15 mouse cellular contexts compared by ENCODE assay signal in genomic region chr3:40487381-40487780, GRCm38 (mm10). TPM values are rescaled to one million over a fixed set of nuclear protein-coding genes. Genes with fewer than 3 reads are reported as not detected.
DNase-seq lines count a peak whose midpoint lies in the region.
"Had no signal": no experiment of that assay in that cellular context is flagged by ENCODE, and none has a peak within 500 bp of the region (broad histone marks: within the 10 kb centered on the region; RNA-seq: fewer than 3 reads in every experiment).

No protein-coding gene starts in this region.

- DNase-seq in heart, adult 11 months: peak; percentile 44
- DNase-seq in heart, postnatal 36 days: no peak
- peak; percentile 91 for DNase-seq in R1 (ENCODE audit: low read depth, low spot score)
- no peak for DNase-seq in kidney, adult 11 months
- DNase-seq in spleen, postnatal 36 days (ENCODE audit: low spot score in 2 of 2): no peak
- DNase-seq: adrenal gland, adult 2 months; adrenal gland, postnatal 10 days; adrenal gland, postnatal 25 days; cerebellum, adult 11 months; cerebellum, adult 18-20 months; cerebellum, adult 8-10 months; cerebellum, adult 9-11 months; cerebellum, postnatal 14 days; cerebellum, postnatal 36 days; embryo, embryonic 11 days had no signal

- intact Hi-C loops in heart, postnatal 36 days (cut with DNase I): no loop called here

RNA-seq across cellular contexts. Expression of gene Intu, which starts 43.7 kb away (rescaled TPM):
- total RNA-seq in heart, postnatal 36 days (2021): 10 to 100 TPM; 14.8 to 22.1 TPM

Comparison
In these comparisons a context has a peak if more than half of its experiments do, and no peak if none do; other contexts are left out.
1. DNase-seq: peak in heart, adult 11 months (single experiment) and R1 (single experiment); none in heart, postnatal 36 days (0 of 2), kidney, adult 11 months (single experiment) and spleen, postnatal 36 days (0 of 2).